Mouse (Mus musculus): ENCODE measurements at regions not wholly inside any gene's neighbourhood (a gene's known extent, or its start where the extent isn't known, plus 50 kb on each side); places are given as distances from the start of the nearest gene placed in this dataset.

DNA sequence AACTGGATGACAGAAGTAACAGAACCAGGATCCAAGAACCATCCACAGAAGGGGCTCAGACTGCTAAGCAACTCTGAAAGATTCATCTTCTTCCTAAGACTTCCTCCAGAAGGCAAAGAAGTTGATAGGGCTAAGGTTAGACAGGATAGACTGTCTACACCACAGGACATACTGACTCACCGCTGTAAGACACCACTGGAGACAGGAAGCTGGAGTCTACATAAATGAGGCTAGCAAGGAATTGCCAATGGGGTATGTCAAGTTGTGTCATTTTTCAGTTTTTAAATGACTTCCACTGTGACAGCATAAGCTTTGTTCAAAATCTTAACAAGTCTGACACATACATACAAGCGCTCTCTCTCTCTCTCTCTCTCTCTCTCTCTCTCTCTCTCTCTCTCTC, 645.4 kb upstream of the Gm10131 start:
- DNase-seq (ENCODE audit: low read depth in 1 of 2, low spot score in 2 of 2), result no peak

DNA sequence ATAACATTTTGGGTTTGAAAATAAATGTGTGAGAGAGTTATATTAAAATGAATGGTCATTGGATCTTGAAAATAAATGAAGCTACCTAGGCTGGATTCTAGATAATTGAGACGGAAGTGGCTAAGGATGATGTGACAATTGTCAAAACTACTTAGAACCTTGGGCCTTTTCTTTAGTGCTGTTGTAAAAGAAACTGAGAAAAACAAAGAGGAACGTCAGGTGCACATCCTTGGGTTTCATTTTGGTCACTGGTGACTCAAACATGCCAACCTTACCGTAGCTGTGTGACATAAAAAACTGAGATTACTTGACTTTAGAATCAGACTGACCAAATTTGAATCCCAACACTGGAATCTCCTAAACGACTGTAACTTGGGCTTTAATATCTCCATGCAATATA, 644.6 kb upstream of the Gm10131 start:
- DNase-seq (ENCODE audit: low read depth in 1 of 2, low spot score in 2 of 2), result no peak

DNA sequence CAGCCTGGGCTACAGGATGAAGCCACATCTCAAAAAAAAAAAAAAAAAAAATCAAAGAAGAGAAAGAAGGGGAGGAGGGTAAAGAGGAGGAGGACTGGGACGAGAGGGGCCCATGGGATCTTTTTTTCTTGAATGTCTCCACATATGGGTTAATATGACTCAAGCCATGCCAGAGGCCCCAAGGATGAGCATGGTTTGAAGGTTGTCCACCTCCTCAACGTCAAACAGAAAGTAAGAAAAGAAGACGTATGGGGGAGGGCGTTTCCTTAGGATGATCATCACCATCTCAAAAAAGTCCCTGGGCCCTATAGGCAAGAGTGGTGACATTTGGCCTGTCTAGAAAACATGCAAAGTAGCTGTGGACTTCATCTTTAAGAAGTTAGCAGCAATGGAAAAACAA, 643.9 kb upstream of the Gm10131 start:
- no peak for DNase-seq (ENCODE audit: low read depth in 1 of 2, low spot score in 2 of 2)

DNA sequence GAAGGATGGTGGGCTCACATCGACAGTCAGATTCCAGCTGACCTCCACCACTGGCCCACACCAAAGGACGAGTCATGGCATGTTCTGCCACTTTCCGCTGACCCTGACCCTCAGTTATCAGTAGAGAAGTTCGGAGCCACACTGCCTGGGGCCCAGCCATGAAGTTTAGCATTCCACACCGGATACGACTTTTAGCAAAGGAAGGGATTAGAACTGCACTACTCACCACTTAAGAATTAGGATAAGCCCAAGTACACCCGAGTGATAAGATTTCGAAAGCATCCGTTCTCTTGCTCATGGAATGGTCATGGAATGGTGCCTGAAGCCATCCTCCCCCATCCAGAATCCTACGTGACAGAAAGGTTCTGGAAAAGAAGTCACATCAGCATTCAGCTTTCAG, 641.5 kb upstream of the Gm10131 start:
- no peak for DNase-seq (ENCODE audit: low read depth in 1 of 2, low spot score in 2 of 2)

DNA sequence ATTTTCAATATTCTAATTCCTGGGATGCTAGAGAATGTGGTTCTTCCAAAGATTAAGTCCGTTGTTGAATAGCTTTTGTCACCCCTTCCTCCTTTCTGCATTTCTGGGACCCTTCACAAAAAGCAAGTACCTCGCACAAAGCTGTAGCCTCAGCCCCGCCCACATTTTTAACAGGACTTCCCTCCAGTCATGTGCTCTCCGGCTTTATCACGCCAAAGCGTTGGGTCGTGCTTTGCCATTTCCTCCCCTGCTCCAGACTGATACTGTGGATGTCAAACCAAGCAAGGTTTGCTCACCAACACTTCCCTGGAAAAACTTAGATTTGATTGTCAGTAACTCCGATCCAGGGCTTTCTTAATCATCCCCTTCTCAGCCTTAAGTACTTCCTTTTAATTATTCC, 637.0 kb upstream of the Gm10131 start:
- no peak for DNase-seq (ENCODE audit: low read depth in 1 of 2, low spot score in 2 of 2)

DNA sequence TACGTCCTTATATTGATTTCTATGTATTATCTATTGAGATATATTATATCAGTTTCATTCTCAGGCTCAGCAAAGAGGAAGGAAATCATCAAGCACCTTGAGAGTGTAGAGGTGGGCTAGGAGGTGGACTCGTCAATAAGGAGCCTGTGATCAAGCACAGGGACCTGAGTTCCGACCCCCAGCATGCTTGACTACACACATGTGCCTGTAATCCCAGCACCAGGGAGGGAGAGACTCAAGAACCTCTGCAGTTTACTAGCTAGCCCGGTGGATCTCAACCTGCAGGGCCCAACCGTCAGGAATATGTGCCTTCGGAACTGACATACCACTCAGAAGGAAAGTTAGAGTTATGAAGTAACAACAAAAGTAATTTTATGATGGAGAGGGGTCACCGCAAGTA, 634.2 kb upstream of the Gm10131 start:
- DNase-seq (ENCODE audit: low read depth in 1 of 2, low spot score in 2 of 2), result no peak

DNA sequence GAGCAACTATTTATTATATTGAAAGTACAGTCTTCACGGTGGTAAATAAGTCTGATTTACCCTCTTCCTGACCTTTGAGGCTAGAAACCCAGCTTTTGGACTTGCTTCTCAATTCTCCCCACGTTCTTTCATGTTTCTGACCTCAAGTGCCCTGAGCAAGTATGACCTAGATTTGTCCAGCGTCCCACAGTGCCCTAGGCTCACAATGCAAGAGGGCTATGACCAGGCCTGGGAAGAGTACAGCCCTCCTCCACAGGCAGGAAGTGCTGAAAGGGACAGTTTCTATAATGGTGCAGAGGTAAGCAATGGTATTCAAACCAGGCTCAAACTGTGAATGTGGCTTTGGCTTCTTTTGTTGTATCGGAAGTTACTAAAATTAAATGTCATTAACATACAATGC, 633.1 kb upstream of the Gm10131 start:
- DNase-seq (ENCODE audit: low read depth in 1 of 2, low spot score in 2 of 2), result no peak

DNA sequence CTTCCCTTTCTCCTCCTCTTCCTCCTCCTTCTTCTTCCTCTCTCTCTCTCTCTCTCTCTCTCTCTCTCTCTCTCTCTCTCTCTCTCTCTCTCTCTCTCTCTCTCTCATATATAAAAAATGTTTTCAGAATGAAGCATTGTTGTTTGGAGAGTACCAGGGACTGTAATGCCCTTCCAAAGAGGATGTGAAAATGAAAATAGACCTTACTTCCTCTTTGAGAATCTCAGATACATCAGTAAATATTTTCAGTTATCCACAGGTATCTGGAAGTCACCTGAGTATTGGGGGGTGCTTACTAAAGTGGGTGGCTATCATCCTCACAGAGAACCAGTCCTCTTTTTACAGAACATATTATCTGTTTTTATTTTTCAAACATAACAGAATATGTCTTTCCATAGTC, 632.6 kb upstream of the Gm10131 start:
- DNase-seq (ENCODE audit: low read depth in 1 of 2, low spot score in 2 of 2), result no peak

DNA sequence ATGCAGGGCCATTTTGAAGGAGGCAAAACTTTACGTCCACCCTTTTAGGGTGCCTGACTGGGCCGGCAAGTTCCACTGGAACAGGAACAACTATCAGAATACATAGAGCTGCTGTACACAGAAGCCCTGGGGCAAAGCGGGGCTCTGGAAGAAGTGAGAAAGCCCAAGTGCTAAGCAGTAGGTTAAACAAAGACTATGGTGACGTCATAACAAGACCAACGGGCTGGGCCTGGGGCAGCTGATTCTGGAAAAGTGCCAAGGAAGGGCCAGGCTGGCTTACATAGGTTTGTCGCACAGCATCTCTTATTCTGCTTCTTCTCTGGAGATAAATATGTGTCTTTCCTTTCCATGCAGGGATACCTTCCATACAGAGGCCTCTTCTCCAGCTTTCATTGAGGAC, 631.6 kb upstream of the Gm10131 start:
- no peak for DNase-seq (ENCODE audit: low read depth in 1 of 2, low spot score in 2 of 2)

DNA sequence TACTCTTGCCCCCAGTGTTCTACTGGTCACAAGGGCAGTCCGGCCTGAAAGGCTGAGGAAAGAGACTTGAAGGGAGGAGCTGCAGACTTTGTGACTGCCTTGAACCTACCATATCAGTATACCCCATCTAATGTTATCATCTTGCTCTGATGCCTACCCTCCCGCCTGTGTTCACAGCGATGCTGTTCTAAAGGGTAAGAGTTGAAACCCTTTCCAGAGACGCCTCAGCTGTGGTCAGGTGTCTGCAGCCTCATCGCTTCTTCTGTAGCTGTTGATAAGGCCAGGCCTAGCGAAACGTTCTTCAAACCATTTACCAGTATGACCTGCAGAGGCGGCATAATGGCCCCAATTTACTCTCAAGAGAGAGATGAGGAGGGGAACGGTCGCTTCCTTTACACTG, 629.3 kb upstream of the Gm10131 start:
- DNase-seq (ENCODE audit: low read depth in 1 of 2, low spot score in 2 of 2), result no peak

DNA sequence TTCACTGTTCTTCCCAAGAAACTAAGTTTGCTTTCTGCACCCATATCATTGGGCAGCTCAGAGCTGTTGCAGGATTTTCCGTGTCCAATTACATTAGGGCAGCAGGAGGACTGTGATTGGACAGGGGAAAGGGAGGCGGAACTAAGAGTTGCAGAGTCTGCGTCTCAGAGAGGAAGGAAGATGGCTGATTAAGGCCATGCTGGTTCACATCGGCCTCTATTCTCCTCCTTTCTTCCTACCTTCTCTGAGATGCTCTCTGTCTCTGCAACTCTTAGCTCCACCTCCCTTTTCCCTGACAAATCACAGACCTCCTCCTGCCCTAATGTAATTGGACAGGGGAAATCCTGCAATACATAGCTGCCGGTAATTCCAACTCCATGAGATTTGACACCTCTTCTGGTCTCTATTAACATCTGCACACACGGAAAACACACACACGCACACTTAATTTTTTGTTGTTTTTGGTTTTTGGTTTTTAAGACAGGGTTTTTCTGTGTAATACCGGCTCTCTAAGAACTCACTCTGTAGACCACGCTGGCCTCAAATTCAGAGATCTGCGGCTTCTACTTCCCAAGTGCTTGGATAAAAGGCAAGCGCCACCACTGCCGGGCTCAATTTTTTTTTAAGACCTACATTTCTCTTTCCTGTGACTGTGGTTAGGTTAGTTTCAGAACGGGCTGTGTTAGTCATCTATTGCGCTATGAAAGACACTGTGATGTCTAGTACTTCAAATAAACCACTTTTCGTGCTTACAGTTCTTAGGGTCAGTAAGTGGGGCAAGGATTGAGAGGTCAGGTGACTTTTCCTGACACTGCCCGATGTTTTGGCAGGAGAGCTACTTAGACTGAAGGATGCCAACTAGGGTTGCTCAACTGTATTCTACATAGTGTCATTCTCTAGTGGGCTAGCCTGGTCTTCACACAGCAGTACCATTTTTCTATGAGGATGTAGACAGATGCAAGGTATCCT, 628.6 kb upstream of the Gm10131 start:
- no peak for DNase-seq (ENCODE audit: low read depth in 1 of 2, low spot score in 2 of 2)

DNA sequence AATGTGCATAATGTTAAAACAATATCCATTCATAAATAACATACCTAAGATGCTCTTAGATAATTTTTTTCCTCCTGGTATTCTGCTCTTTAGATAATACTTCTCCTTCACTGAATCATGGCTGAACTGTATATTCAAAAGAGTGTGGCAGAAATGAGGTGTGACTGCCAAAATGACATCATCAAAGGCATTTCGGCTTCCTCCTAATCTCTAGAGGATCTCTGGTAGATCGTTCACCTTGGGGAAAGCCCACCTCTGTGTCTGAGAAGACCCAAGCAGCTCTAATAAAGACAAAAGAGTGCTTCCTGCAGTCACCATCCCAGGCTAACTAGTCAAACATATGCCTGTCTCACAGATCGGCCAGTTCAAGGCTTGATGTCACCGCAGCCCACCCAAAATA, 624.7 kb upstream of the Gm10131 start:
- no peak for DNase-seq (ENCODE audit: low read depth in 1 of 2, low spot score in 2 of 2)

DNA sequence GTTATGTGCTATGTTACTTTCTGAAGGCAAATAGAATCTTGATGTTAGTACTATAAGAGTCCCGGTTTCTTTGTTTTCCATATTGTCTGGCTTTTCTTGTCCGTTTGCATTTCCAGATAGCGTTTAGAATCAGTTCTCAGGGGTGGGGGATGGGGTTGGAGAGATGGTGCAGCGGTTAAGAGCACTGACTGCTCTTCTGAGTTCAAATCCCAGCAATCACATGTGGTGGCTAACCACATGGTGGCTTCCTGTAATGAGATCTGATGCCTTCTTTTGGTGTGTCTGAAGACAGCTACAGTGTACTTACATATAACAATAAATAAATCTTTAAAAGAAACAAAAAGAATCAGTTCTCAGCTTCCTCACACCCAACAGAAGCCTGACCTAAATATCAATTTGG, 623.5 kb upstream of the Gm10131 start:
- DNase-seq (ENCODE audit: low read depth in 1 of 2, low spot score in 2 of 2), result no peak

DNA sequence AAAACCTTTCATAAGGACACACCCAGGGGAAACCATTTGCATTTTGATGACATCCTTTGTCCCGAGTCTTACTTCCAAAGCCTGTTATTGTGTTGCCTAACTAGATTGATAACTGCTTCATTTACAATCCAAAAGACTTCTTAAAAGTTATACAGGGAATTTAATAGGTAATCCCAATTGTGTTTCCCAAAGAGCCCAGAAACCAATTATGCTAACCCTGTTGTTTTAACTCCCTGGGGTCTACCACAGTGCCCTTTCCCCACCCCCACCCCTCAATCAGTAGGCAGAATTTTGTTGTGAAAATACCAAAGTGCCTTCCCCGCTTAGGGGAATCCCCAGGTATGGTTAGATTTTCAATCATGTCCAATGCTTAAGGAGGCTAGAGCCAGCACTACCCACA, 621.3 kb upstream of the Gm10131 start:
- no peak for DNase-seq (ENCODE audit: low read depth in 1 of 2, low spot score in 2 of 2)

DNA sequence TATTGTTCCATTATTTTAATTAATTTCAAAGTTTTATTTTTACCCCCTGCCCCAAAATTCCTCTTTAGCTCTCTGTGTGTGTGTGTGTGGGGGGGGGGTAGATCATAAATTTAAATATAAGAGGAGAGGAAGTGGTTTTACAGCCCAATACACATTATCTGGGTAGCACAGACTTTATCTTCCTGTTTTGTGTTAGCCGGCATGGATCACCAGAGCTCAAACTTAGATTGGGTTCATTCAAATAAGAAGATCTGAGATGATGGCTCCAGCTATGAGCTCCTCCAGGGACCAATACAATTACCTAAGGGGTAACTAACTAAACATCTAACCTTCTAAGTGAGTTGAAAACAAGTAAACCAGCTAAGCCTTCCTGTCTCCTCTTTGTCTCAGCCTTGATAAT, 620.8 kb upstream of the Gm10131 start:
- no peak for DNase-seq (ENCODE audit: low read depth in 1 of 2, low spot score in 2 of 2)

DNA sequence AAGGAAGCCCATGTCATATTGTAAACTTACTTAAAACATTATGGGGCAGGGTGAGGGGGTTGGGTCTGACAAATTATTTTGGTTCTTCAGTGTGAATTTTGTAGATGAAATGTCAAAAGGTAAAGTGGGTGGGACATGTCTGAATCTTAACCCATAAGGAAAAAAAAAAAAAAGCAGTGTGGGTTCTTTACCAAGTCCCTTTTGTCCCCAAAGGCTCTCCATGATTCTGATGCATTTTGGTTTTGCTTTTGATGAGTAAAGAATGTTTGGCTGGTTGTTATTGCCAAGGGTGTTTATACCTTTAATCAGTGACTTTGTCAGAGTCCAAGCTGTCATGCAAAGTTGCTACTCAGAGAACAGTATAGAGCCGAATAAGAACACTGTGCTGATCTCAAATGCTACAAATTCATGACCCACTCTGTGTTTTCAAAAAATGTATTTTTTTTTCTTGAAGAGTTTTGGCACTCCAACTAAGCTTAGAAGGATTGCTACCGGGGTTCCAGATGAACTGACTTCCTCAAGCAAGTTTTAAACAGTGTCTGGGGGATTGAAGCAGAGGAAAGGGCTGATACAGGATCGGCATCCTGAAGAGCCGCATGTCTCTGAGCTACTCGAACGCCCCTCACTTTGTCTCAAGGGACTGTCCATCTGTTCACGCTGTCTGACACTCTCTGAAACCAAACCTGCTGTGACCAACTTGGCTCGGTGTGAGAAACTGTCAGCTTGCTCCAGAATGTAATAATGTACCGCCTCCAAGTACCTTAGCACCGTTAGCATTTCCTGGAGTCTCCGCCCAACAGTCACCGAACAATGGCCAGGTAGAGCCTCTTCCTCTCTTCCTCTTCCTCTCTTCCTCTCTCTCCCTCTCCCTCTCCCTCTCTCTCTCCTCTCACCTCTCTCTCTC, 619.8 kb upstream of the Gm10131 start:
- DNase-seq (ENCODE audit: low read depth in 1 of 2, low spot score in 2 of 2), result no peak

DNA sequence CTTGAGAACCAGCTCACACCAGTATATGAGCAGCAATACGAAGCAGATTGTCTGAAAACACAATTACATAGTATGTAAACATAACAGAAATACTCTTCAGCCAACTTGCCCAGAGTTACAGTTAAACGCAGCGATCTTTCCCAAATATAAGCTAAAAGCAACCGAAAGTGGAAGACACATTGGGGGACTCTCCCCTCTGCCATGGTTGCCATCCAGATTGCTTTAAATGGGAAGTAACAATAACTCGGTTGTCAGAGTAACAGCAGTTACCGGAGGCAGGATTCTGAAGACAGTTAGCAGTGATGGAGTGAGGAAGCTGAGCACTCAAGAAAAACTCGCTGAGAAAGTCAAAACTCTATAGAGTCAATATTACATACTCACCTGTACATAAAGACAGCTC, 618.0 kb upstream of the Gm10131 start:
- DNase-seq (ENCODE audit: low read depth in 1 of 2, low spot score in 2 of 2), result no peak

DNA sequence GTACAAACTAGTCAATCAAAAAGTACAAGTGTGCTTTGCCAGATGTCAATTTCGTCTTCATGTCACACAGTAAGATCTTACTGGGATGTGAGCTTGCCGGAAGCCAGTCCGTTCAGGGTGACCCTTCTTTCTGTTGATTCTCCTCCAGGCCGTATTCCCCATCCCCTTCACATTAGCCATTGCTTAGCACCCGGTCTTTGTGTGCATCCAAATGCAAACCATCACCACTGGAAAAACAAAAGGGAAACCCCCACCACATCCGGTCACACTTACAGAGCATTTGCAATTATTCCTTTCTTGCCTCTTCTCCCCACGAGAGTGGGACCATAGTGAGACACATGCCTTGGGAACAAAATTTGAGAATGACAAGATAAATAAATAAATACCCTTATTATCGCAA, 616.2 kb upstream of the Gm10131 start:
- no peak for DNase-seq (ENCODE audit: low read depth in 1 of 2, low spot score in 2 of 2)

DNA sequence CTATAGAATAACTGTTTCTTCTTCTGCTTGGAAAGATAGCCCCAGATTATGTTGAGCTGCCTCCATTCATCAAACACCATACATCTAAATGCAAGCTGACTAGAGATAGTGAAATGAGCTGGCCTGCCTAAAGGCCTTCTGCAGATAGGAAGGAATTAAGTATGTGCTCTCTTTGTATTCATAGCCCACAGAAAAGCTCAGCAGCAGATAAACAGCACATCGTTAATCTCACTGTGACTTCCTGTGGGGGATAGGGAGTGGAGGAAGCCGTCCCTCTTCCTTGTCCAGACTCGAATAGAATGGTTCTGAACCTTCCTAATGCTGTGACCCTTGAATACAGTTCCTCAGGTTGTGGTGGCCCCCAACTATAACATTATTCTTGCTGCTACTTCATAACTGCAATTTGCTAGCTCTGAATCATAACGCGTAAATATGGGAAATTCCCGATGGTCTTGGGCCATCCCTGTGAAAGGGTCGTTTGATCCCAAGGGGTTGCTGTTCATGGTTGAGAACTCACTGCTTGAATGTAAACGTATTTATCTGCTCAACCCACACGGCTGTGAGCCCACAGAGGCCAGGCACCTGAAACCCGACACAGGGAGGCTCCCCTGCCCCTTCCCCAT, 614.7 kb upstream of the Gm10131 start:
- no peak for DNase-seq (ENCODE audit: low read depth in 1 of 2, low spot score in 2 of 2)

DNA sequence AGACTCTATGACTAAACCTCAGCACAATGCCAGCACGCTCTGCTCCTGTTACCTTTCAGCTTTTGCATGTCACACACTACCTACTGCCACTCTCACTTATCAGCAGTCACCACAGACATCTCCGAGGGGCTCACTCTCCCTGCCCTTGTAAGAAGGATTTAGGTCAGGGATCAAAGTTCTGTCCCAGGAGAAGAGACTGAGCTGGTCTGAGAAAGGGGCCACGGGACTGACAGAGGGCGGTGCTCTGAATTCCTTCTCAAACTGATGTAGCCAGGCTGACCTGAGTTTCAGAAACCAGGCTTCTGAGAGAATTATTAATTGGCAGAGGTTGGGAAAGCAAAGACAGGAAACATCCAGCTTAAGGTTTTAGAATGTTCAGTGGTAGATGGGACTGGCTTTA, 614.0 kb upstream of the Gm10131 start:
- no peak for DNase-seq (ENCODE audit: low read depth in 1 of 2, low spot score in 2 of 2)

DNA sequence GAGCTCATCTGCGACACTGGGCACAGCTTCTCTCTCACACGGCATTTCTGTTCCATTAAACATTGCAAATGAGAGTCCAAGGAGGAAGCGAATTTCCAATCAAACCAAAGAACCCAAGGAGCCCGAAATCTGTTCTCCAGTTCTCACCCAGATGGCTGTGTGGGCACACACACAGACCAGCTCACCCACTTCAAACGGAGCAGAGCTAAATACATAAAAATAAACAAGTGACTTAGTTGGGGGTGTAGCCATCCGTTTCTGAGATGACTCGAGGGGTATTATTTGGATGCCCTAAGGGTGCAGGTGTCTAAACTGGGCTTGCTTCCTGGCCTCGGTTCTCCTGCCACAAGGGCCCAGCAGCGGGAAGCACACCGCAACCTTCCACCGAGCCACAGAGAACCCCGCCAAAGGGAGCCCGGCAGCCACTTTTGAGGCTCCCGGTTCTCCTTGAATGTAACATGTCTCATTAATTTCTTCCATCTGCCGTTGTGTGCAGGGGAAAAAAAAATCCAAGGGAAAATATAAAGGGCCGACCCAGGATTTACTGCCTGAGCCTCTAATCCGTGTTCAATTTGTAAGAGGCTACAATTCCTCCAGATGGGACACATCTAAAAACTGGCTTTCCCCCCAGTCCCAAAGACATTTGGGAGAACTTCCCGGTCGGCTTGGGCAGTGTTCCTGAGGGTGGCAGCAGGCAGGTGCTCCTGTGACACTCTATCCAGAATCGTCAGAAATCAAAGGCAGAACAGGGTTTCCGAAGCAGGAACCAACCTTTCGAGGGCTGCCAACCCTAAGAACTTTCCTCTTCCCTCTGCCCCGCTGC, 598.6 kb upstream of the Gm10131 start:
- no peak for DNase-seq (ENCODE audit: low read depth in 1 of 2, low spot score in 2 of 2)

All from monocyte, adult 2 months (primary cell).